Mouse (Mus musculus): ENCODE data around the gene Ggt6. TPM values are rescaled to one million over a fixed set of nuclear protein-coding genes. Genes with fewer than 3 reads are reported as not detected.

The Ggt6 gene
- total and polyA plus RNA-seq, 3 experiments, result 0.04 TPM; not detected in 2

DNA sequence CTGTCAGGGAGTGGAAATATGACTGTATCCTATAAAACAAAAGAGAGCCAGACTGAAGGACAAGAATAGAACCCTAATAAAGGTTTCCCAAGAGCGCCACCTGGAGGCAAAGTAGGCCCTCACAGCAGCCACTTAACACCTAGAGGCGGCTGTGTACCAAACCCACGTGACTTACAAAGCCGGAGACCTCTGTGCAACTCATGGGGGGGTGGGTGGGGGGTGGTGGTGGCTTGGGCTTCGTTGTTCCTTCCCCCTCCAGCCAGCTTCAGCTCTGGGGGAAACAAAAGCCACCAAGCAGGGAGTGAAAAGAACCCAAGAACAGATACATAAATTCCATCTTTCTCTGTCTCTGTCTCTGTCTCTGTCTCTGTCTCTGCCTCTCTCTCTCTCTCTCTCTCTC lies 6.6 kb upstream of the Ggt6 start (continued):
- TF ChIP-seq KAT2A (conservative IDR thresholded peaks at IDR 0.05; ENCODE audit: low read depth, low read length), result no peak
- 0 out of 2 replicates have a peak, but pooled peaks have one; percentile 42 for TF ChIP-seq MAZ (IDR thresholded peaks at IDR 0.05; ENCODE audit: low read depth, low read length)
- TF ChIP-seq MAX (IDR thresholded peaks at IDR 0.05; ENCODE audit: low read length), result peak; percentile 96
- peak; percentile 77 for TF ChIP-seq SIN3A (IDR thresholded peaks at IDR 0.05; ENCODE audit: low read length)
- TF ChIP-seq ZMIZ1 (IDR thresholded peaks at IDR 0.05; ENCODE audit: low read depth, low read length), result no peak
- TF ChIP-seq USF1 (IDR thresholded peaks at IDR 0.05; ENCODE audit: low read depth, low read length), result peak; percentile 95
- TF ChIP-seq NELFE (IDR thresholded peaks at IDR 0.05; ENCODE audit: low read depth, low read length), result no peak
- no peak for TF ChIP-seq E2F4 (IDR thresholded peaks at IDR 0.05; ENCODE audit: borderline replicate concordance, low read depth, low read length)
- TF ChIP-seq MAFK (IDR thresholded peaks at IDR 0.05; ENCODE audit: borderline replicate concordance, low read depth, low read length), result no peak
- no peak for TF ChIP-seq ELF1 (IDR thresholded peaks at IDR 0.05; ENCODE audit: low read depth, low read length)
- 0 out of 2 replicates have a peak, but pooled peaks have one; percentile 14 for TF ChIP-seq HCFC1 (IDR thresholded peaks at IDR 0.05; ENCODE audit: low read depth, low read length)
- TF ChIP-seq POLR2A (IDR thresholded peaks at IDR 0.05; ENCODE audit: control insufficient read depth in 1 of 2, insufficient read depth in 1 of 2, low read depth in 1 of 2, low read length in 2 of 2, poor library complexity in 1 of 2), result no peak
- no peak for TF ChIP-seq MEF2A (IDR thresholded peaks at IDR 0.05; ENCODE audit: extremely low read depth, insufficient replicate concordance, low read depth, low read length, poor library complexity, severe bottlenecking)

- Histone ChIP-seq H3K27ac (ENCODE audit: control insufficient read depth, low read depth, low read length) (peak overlapping the region; percentile 70), H3K9ac (ENCODE audit: control insufficient read depth, low read depth, low read length, poor library complexity, severe bottlenecking) (peak overlapping the region; percentile 65), H3K27me3 (ENCODE audit: control insufficient read depth in 1 of 2, insufficient read depth in 2 of 2, low read length in 2 of 2) (no peaks in the 10 kb centered on the region; a peak in 1 of 4 replicates), H3K4me1 (ENCODE audit: control insufficient read depth in 1 of 2, insufficient read depth in 2 of 2, low read length in 2 of 2) (peaks cover 2 to 6% of the 10 kb centered on the region in 2 experiments; a peak in 3 of 4 replicates), H3K36me3 (ENCODE audit: control insufficient read depth in 1 of 2, insufficient read depth in 2 of 2, low read length in 2 of 2) (peaks cover 0 to 2% of the 10 kb centered on the region in 2 experiments; a peak in 1 of 4 replicates), H3K4me3 (ENCODE audit: control insufficient read depth in 1 of 2, insufficient read depth in 1 of 2, low read depth in 2 of 2, low read length in 2 of 2) (peak overlapping the region; percentile 62 to 66), H3K79me2 (ENCODE audit: control insufficient read depth, insufficient read depth, low read length, poor library complexity) (no peaks in the 10 kb centered on the region), H3K9me3 (replicated peaks; ENCODE audit: insufficient read depth, low read length) (no peaks in the 10 kb centered on the region)
- DNase-seq (ENCODE audit: low read depth, low spot score), result peak; percentile 98
- TF ChIP-seq ELF1 (IDR thresholded peaks at IDR 0.05; ENCODE audit: low read depth, low read length) (peak; percentile 81), CTCF (IDR thresholded peaks at IDR 0.05 in 2 of 3, conservative IDR thresholded peaks at IDR 0.05 in 1 of 3; ENCODE audit: control insufficient read depth in 1 of 3, insufficient read depth in 1 of 3, low read depth in 2 of 3, low read length in 3 of 3, poor library complexity in 1 of 3, severe bottlenecking in 1 of 3) (peak; percentile 88 to 100 (median 89); a peak in 5 of 6 replicates), TBP (IDR thresholded peaks at IDR 0.05; ENCODE audit: low read depth, low read length) (peak; percentile 49; the same call in 1 of the 2 replicates), POLR2A (IDR thresholded peaks at IDR 0.05; ENCODE audit: control insufficient read depth in 1 of 2, insufficient read depth in 1 of 2, low read depth in 1 of 2, low read length in 2 of 2, poor library complexity in 1 of 2) (peak in 1 of 2 experiments; percentile 71; a peak in 2 of 4 replicates), RCOR1 (IDR thresholded peaks at IDR 0.05; ENCODE audit: low read depth, low read length) (no peak), CHD2 (IDR thresholded peaks at IDR 0.05; ENCODE audit: low read length) (no peak), MYC (IDR thresholded peaks at IDR 0.05; ENCODE audit: low read depth, low read length) (peak; percentile 74; the same call in 1 of the 2 replicates), RAD21 (IDR thresholded peaks at IDR 0.05; ENCODE audit: low read depth, low read length) (peak; percentile 99), ZNF384 (IDR thresholded peaks at IDR 0.05; ENCODE audit: low read depth, low read length) (no peak), MAZ (IDR thresholded peaks at IDR 0.05; ENCODE audit: low read depth, low read length) (no peak), NRF1 (IDR thresholded peaks at IDR 0.05; ENCODE audit: insufficient read depth, low read depth, low read length, poor library complexity, severe bottlenecking) (peak; percentile 50; the same call in 1 of the 2 replicates), TCF12 (IDR thresholded peaks at IDR 0.05; ENCODE audit: low read depth, low read length) (peak; percentile 51; the same call in 1 of the 2 replicates), MAX (IDR thresholded peaks at IDR 0.05; ENCODE audit: low read length) (no peak), SMC3 (IDR thresholded peaks at IDR 0.05; ENCODE audit: low read depth, low read length) (peak; percentile 99), MAFK (IDR thresholded peaks at IDR 0.05; ENCODE audit: borderline replicate concordance, low read depth, low read length) (no peak), ZMIZ1 (IDR thresholded peaks at IDR 0.05; ENCODE audit: low read depth, low read length) (no peak), KAT2A (conservative IDR thresholded peaks at IDR 0.05; ENCODE audit: low read depth, low read length) (no peak), MEF2A (IDR thresholded peaks at IDR 0.05; ENCODE audit: extremely low read depth, insufficient replicate concordance, low read depth, low read length, poor library complexity, severe bottlenecking) (no peak), ZC3H11A (IDR thresholded peaks at IDR 0.05; ENCODE audit: low read depth, low read length) (peak; percentile 97), POLR2AphosphoS2 (IDR thresholded peaks at IDR 0.05; ENCODE audit: low read length) (no peak), NELFE (IDR thresholded peaks at IDR 0.05; ENCODE audit: low read depth, low read length) (peak; percentile 44; the same call in 1 of the 2 replicates), USF2 (IDR thresholded peaks at IDR 0.05; ENCODE audit: borderline replicate concordance in 1 of 2, insufficient read depth in 1 of 2, low read depth in 1 of 2, low read length in 2 of 2) (no peak), GABPA (IDR thresholded peaks at IDR 0.05; ENCODE audit: low read depth, low read length) (no peak), ZKSCAN1 (IDR thresholded peaks at IDR 0.05; ENCODE audit: low read depth, low read length) (no peak), ETS1 (IDR thresholded peaks at IDR 0.05; ENCODE audit: low read depth, low read length) (0 out of 2 replicates have a peak, but pooled peaks have one; percentile 13), USF1 (IDR thresholded peaks at IDR 0.05; ENCODE audit: low read depth, low read length) (peak; percentile 37; the same call in 1 of the 2 replicates), POLR2AphosphoS5 (IDR thresholded peaks at IDR 0.05; ENCODE audit: borderline replicate concordance, low read depth, low read length) (no peak), CHD1 (IDR thresholded peaks at IDR 0.05; ENCODE audit: low read depth, low read length) (no peak), MYB (IDR thresholded peaks at IDR 0.05; ENCODE audit: low read depth, low read length) (no peak)
Observed at GRCm38 (mm10) chr11:72429288-72429690, 6.0 kb upstream of the Ggt6 start.

Measured in MEL (cell line).